Mouse (Mus musculus): ENCODE data around the gene 1700020L24Rik. TPM values are rescaled to one million over a fixed set of nuclear protein-coding genes. Genes with fewer than 3 reads are reported as not detected.

Gene 1700020L24Rik
- polyA plus RNA-seq (2014; fragmentation: Nextera tagmentation; extraction: Ambion mirVana) = 0.89 TPM in 1 of 2 replicates, not detected in the other

DNA sequence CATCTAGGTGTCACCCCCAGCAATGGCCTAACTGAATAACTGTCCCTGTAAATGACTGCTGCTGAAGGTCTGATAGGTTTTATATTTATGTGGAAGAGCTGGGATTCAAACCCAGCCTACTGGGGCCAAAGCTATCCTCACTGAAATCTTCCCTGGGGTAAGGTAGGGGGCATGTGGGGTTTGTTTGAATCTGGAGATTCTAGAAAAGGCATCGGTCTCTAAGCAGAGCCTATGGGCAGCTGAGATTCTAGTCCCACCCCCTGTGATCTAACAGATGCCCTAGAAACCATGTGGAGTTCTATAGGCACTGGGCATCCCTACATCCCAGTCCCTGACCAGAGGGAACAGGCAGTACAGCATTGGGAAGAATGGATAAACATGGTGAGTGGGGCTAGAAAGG, at the start of gene 1700020L24Rik:
TSS of gene 1700020L24Rik (plus strand) at position 301 of the 400 bp plus-strand sequence.
- H3K36me3 ChIP-seq (ENCODE audit: control insufficient read depth, insufficient read depth, low read length) = no peaks in the 10 kb centered on the region
- H3K9ac ChIP-seq (ENCODE audit: low read length) = no peak within 1 kb of the TSS
- H3K9me3 ChIP-seq (ENCODE audit: control insufficient read depth, low read length) = no peaks in the 10 kb centered on the region
- DNase-seq (ENCODE audit: low spot score, missing footprints) (no peak), ATAC-seq (ENCODE audit: low FRiP score) (no peak)
- peaks cover 16% of the 10 kb centered on the region for H3K27me3 ChIP-seq (ENCODE audit: control insufficient read depth, insufficient read depth, low read length)
- no peak within 1 kb of the TSS for H3K4me2 ChIP-seq
- no peak within 1 kb of the TSS for H3K27ac ChIP-seq (ENCODE audit: low read depth, low read length)
- 0 out of 2 replicates have a peak, but pooled peaks cover 2% of the 10 kb centered on the region for H3K4me1 ChIP-seq (ENCODE audit: control insufficient read depth, insufficient read depth, low read length)
- no peak within 1 kb of the TSS for H3K4me3 ChIP-seq (ENCODE audit: low read depth, low read length)
- WGBS = 89% methylated on average over 1 of the region's 1 CpGs

DNA sequence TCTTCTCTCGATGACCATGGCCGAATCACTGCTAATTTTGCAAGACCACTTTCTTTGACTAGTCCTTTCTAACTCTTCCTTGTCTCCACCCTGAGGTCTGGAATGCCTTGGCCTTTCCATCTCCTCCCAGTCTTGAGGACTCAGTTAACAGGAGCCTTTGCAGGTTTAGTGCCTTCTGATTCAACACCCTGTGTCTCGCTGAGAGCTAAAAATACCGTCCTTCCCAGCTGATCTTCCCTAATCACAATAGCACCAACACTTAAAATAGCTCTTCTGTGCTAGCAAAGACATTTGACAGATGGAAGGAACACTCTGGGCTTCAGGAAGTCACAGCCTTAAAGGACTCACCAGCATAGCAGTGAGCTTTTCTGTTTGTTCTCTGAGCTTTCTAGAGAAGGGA, 44.4 kb upstream of the 1700020L24Rik start:
- Histone ChIP-seq H3K4me1 (ENCODE audit: control insufficient read depth, insufficient read depth, low read length) (peaks cover 11% of the 10 kb centered on the region), H3K9ac (ENCODE audit: low read length) (no peak overlapping the region), H3K36me3 (ENCODE audit: control insufficient read depth, insufficient read depth, low read length) (peaks cover 7% of the 10 kb centered on the region), H3K9me3 (ENCODE audit: control insufficient read depth, low read length) (no peaks in the 10 kb centered on the region), H3K27ac (ENCODE audit: low read depth, low read length) (no peak overlapping the region), H3K27me3 (ENCODE audit: control insufficient read depth, insufficient read depth, low read length) (no peaks in the 10 kb centered on the region), H3K4me3 (ENCODE audit: low read depth, low read length) (no peak overlapping the region), H3K4me2 (no peak overlapping the region)
- WGBS = 90% methylated on average over 4 of the region's 4 CpGs
- ATAC-seq (ENCODE audit: low FRiP score) (no peak), DNase-seq (ENCODE audit: low spot score, missing footprints) (no peak)

DNA sequence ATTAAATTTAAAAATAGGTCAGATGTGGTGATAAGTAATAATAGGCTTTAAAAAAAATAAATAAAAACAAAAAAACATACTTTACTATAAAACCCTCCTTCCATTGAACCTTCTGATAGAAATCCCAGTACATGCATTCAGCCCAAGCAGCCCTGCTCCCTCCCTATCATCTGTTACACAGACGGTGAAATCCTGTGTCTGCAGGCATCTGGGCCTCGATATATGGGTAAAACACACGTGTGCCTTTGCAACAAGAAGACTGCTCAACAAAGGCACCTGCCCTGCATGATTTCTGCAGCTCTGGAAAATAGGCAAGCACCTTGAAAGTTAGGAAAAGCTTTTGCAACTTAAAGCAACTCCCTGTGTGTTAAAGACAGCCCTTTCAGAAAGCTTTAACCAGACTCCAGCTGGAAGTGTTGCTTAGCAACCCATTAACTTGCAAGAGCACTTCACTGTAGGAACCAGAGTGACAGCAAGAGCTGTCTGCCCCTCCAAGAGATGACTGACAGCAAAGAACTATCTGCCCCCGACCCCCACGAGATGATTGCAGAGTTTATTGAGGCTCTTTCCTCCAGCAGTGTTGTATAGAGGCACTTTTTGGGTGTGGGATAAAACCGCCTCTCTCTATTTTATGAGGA, 42.6 kb upstream of the 1700020L24Rik start:
- 28% methylated on average over 6 of the region's 6 CpGs for WGBS
- no peak for DNase-seq (ENCODE audit: low spot score, missing footprints)
- no peak overlapping the region for H3K4me2 ChIP-seq
- H3K9ac ChIP-seq (ENCODE audit: low read length) = no peak overlapping the region
- H3K36me3 ChIP-seq (ENCODE audit: control insufficient read depth, insufficient read depth, low read length) = peaks cover 10% of the 10 kb centered on the region
- H3K27me3 ChIP-seq (ENCODE audit: control insufficient read depth, insufficient read depth, low read length) = no peaks in the 10 kb centered on the region
- no peaks in the 10 kb centered on the region for H3K9me3 ChIP-seq (ENCODE audit: control insufficient read depth, low read length)
- no peak overlapping the region for H3K27ac ChIP-seq (ENCODE audit: low read depth, low read length)
- no peak for ATAC-seq (ENCODE audit: low FRiP score)
- H3K4me1 ChIP-seq (ENCODE audit: control insufficient read depth, insufficient read depth, low read length) = peaks cover 11% of the 10 kb centered on the region
- H3K4me3 ChIP-seq (ENCODE audit: low read depth, low read length) = no peak overlapping the region

DNA sequence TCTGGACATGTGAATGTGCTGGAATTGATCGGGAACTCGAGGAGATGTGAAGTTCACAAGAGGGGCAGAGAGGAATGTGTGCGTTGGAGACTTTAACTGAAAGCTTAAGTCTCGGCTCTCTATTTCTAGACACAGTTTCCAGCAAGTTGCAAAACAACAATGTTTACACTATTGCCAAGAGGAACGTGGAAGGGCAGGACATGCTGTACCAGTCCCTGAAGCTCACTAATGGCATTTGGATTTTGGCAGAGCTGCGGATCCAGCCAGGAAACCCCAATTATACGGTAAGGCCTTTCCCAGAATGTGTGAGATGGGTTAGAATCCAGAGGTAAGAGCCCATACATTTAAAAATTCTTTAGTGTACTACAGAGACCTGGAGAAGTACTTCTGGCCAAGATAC, 39.9 kb upstream of the 1700020L24Rik start:
- DNase-seq (ENCODE audit: low spot score, missing footprints) (no peak), ATAC-seq (ENCODE audit: low FRiP score) (no peak)
- no peaks in the 10 kb centered on the region for H3K9me3 ChIP-seq (ENCODE audit: control insufficient read depth, low read length)
- no peaks in the 10 kb centered on the region for H3K27me3 ChIP-seq (ENCODE audit: control insufficient read depth, insufficient read depth, low read length)
- peaks cover 11% of the 10 kb centered on the region for H3K4me1 ChIP-seq (ENCODE audit: control insufficient read depth, insufficient read depth, low read length)
- no peak overlapping the region for H3K4me3 ChIP-seq (ENCODE audit: low read depth, low read length)
- no peak overlapping the region for H3K27ac ChIP-seq (ENCODE audit: low read depth, low read length)
- no peak overlapping the region for H3K4me2 ChIP-seq
- H3K9ac ChIP-seq (ENCODE audit: low read length) = no peak overlapping the region
- 89% methylated on average over 7 of the region's 7 CpGs for WGBS
- peaks cover 12% of the 10 kb centered on the region for H3K36me3 ChIP-seq (ENCODE audit: control insufficient read depth, insufficient read depth, low read length)

DNA sequence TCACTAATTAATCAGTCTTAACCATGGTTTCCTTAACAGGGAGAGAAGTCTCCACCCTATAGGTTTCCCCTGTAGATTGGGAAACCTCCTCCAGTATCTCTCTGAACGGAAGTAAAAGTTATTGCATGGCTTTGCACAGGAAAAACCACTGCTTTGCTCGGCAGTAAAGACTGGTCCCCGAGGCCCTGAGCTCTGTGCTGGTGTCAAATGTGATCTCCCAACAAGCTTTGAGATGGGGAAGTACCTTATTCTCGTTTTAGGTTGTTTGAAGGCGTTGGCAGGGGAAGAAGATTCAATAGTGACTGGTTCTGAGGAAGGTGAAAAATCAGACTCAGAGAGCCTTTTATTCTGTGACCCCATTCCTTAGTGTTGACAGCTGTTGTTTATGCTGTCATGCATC, 38.8 kb upstream of the 1700020L24Rik start:
- Histone ChIP-seq H3K36me3 (ENCODE audit: control insufficient read depth, insufficient read depth, low read length) (peaks cover 12% of the 10 kb centered on the region), H3K27me3 (ENCODE audit: control insufficient read depth, insufficient read depth, low read length) (no peaks in the 10 kb centered on the region), H3K4me3 (ENCODE audit: low read depth, low read length) (no peak overlapping the region), H3K27ac (ENCODE audit: low read depth, low read length) (no peak overlapping the region), H3K9me3 (ENCODE audit: control insufficient read depth, low read length) (no peaks in the 10 kb centered on the region), H3K4me1 (ENCODE audit: control insufficient read depth, insufficient read depth, low read length) (peaks cover 11% of the 10 kb centered on the region), H3K4me2 (no peak overlapping the region), H3K9ac (ENCODE audit: low read length) (no peak overlapping the region)
- DNase-seq (ENCODE audit: low spot score, missing footprints) (no peak), ATAC-seq (ENCODE audit: low FRiP score) (no peak)
- WGBS = 85% methylated on average over 5 of the region's 5 CpGs

DNA sequence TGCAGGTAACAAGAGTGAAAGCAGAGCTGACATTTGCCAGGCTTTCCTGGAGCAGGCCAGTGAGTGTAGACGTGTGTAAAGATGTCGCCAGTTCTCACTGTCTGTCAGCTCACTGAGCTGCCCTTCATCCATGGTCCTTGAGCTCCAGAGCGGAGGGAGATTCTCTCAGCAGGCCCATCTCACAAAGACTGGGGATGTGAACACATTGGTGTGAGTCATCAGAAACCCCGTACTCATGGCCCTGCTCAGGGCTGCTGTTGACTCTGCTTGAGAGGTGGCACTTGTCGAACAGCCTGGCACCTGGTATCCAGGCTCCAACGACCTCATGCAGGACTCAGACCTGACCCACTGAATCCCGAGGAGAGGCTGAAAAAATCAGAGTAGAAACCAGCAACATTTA, 33.7 kb upstream of the 1700020L24Rik start:
- Histone ChIP-seq H3K36me3 (ENCODE audit: control insufficient read depth, insufficient read depth, low read length) (peaks cover 4% of the 10 kb centered on the region; the same call in 1 of the 2 replicates), H3K4me1 (ENCODE audit: control insufficient read depth, insufficient read depth, low read length) (no peaks in the 10 kb centered on the region), H3K9me3 (ENCODE audit: control insufficient read depth, low read length) (no peaks in the 10 kb centered on the region), H3K4me2 (no peak overlapping the region), H3K4me3 (ENCODE audit: low read depth, low read length) (no peak overlapping the region), H3K27ac (ENCODE audit: low read depth, low read length) (no peak overlapping the region), H3K9ac (ENCODE audit: low read length) (no peak overlapping the region), H3K27me3 (ENCODE audit: control insufficient read depth, insufficient read depth, low read length) (no peaks in the 10 kb centered on the region)
- DNase-seq (ENCODE audit: low spot score, missing footprints) = no peak
- no peak for ATAC-seq (ENCODE audit: low FRiP score)
- WGBS = 81% methylated on average over 7 of the region's 7 CpGs

DNA sequence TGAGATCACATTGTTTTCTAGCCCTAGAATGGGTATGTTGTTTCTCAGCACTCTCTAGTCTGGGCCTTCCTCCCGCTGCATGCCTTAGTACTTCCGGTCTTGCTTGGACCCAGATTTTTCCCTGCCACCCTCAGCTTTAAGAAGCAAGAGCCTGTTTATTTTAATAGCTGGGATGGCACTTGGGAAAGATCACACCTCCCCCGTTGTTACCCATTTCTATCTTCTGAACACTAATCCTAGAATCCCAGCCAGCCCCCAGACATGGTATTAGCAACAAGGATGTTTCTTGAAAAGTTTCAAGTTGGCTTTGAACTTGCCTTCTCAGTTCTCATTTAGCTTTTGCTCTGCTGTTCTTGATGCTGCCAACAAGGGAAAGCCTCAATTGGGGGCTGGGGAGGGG, 31.1 kb upstream of the 1700020L24Rik start:
- ATAC-seq (ENCODE audit: low FRiP score) (no peak), DNase-seq (ENCODE audit: low spot score, missing footprints) (no peak)
- peaks cover 9% of the 10 kb centered on the region for H3K4me1 ChIP-seq (ENCODE audit: control insufficient read depth, insufficient read depth, low read length)
- no peaks in the 10 kb centered on the region for H3K27me3 ChIP-seq (ENCODE audit: control insufficient read depth, insufficient read depth, low read length)
- no peak overlapping the region for H3K9ac ChIP-seq (ENCODE audit: low read length)
- H3K9me3 ChIP-seq (ENCODE audit: control insufficient read depth, low read length) = no peaks in the 10 kb centered on the region
- no peak overlapping the region for H3K4me2 ChIP-seq
- WGBS = 66% methylated on average over 3 of the region's 3 CpGs
- no peak overlapping the region for H3K4me3 ChIP-seq (ENCODE audit: low read depth, low read length)
- no peaks in the 10 kb centered on the region for H3K36me3 ChIP-seq (ENCODE audit: control insufficient read depth, insufficient read depth, low read length)
- no peak overlapping the region for H3K27ac ChIP-seq (ENCODE audit: low read depth, low read length)

DNA sequence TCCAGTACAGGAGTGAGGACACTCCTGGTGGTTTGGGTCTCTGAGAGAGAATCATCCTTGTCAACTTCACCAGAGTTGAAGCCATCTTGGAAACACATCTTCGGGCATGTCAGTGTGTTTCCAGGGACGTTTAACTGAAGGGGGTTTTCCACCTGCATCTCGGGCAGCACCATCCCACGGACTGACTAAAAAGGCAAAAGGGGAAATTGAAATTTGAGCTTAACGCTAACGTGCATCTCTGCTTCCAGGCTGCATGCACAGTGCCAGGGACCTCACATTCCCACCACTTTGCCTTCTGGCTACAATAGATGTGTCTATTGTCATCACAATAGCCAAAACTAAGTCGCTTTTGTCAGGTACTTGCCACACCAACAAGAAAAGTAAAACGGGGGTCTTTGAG, 29.2 kb upstream of the 1700020L24Rik start:
- H3K4me2 ChIP-seq = no peak overlapping the region
- H3K36me3 ChIP-seq (ENCODE audit: control insufficient read depth, insufficient read depth, low read length) = no peaks in the 10 kb centered on the region
- peaks cover 9% of the 10 kb centered on the region for H3K4me1 ChIP-seq (ENCODE audit: control insufficient read depth, insufficient read depth, low read length)
- 53% methylated on average over 8 of the region's 8 CpGs for WGBS
- no peak for DNase-seq (ENCODE audit: low spot score, missing footprints)
- no peak overlapping the region for H3K9ac ChIP-seq (ENCODE audit: low read length)
- ATAC-seq (ENCODE audit: low FRiP score) = no peak
- no peaks in the 10 kb centered on the region for H3K9me3 ChIP-seq (ENCODE audit: control insufficient read depth, low read length)
- H3K27me3 ChIP-seq (ENCODE audit: control insufficient read depth, insufficient read depth, low read length) = no peaks in the 10 kb centered on the region
- H3K27ac ChIP-seq (ENCODE audit: low read depth, low read length) = no peak overlapping the region
- no peak overlapping the region for H3K4me3 ChIP-seq (ENCODE audit: low read depth, low read length)

DNA sequence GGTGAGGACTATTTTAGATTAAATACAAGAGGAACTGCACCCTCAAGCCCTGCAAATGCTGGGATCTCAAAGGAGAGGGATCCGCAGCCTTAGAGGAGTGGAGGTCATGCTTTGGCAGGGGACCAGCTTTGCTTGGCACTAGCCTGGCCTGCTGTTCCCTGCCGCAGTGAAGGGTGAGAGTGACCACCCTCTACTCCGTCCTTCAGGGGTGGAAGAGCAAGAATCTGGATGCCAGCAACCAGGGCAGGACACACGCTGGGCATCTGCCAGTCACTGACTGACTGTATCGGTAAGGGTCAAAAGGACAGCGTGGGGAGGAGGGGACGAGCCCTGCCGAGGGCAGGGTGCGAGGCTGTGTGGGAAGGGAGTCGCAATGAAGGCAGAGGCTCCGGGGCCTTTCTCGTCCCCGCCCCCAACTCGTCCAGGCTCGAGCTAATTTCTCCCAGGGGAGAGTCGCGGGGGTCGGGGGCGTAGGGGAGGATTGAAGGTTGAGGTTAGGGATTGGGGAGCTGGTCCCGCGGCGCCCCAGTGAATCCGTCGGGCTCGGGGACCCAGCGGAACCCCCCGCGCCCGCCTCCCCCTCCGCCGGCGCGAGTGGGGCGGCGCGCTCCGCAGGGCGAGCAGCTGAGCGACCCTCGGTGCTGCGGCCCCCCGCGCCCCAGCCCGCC, 28.3 kb upstream of the 1700020L24Rik start, which contains the start of gene Rasl10b:
TSS of gene Rasl10b (plus strand) at position 51 of the 668 bp plus-strand sequence.
- Histone ChIP-seq H3K4me2 (peak within 1 kb of the TSS; percentile 65), H3K4me3 (ENCODE audit: low read depth, low read length) (peak within 1 kb of the TSS; percentile 87), H3K36me3 (ENCODE audit: control insufficient read depth, insufficient read depth, low read length) (no peaks in the 10 kb centered on the region), H3K9ac (ENCODE audit: low read length) (peak within 1 kb of the TSS; percentile 84), H3K9me3 (ENCODE audit: control insufficient read depth, low read length) (no peaks in the 10 kb centered on the region), H3K4me1 (ENCODE audit: control insufficient read depth, insufficient read depth, low read length) (peaks cover 9% of the 10 kb centered on the region), H3K27me3 (ENCODE audit: control insufficient read depth, insufficient read depth, low read length) (no peaks in the 10 kb centered on the region), H3K27ac (ENCODE audit: low read depth, low read length) (no peak within 1 kb of the TSS)
- peak; percentile 95 for DNase-seq (ENCODE audit: low spot score, missing footprints)
- ATAC-seq (ENCODE audit: low FRiP score) = peak; percentile 82
- under 1% methylated on average over 41 of the region's 44 CpGs for WGBS
